ENCODE assay signal across 18 mouse cellular contexts in genomic region chr11:65050819-65051218, GRCm38 (mm10).
DNase-seq lines count a peak whose midpoint lies in the region; ATAC-seq and TF ChIP-seq lines count a peak whose summit lies in the region.
"Had no signal": no experiment of that assay in that cellular context is flagged by ENCODE, and none has a peak within 500 bp of the region (broad histone marks: within the 10 kb centered on the region; RNA-seq: fewer than 3 reads in every experiment).

No protein-coding gene starts in this region.

- no peaks in the 10 kb centered on the region for H3K4me1 ChIP-seq in lung, embryonic 14.5 days (ENCODE audit: insufficient read depth)
- no peaks in the 10 kb centered on the region for H3K4me1 ChIP-seq in lung, embryonic 16.5 days (replicated peaks; ENCODE audit: control insufficient read depth, insufficient read depth, low read length)
- H3K4me1 ChIP-seq in lung, postnatal 0 days (ENCODE audit: insufficient read depth, low read depth, low read length) = no peaks in the 10 kb centered on the region

- no peak for TF ChIP-seq CTCF in lung, embryonic 14.5 days (IDR thresholded peaks at IDR 0.05; ENCODE audit: low read depth)
- no peak for TF ChIP-seq CTCF in lung, postnatal 0 days (IDR thresholded peaks at IDR 0.05)

- no peak overlapping the region for H3K9ac ChIP-seq in lung, embryonic 14.5 days
- no peak overlapping the region for H3K9ac ChIP-seq in lung, embryonic 16.5 days (ENCODE audit: low read length)
- no peak overlapping the region for H3K9ac ChIP-seq in lung, postnatal 0 days (replicated peaks; ENCODE audit: low read depth)

- H3K27ac ChIP-seq in lung, embryonic 14.5 days (ENCODE audit: low read depth) = no peak overlapping the region
- no peak overlapping the region for H3K27ac ChIP-seq in lung, embryonic 16.5 days (ENCODE audit: low read length)
- H3K27ac ChIP-seq in lung, postnatal 0 days (ENCODE audit: low read length) = no peak overlapping the region

- H3K4me2 ChIP-seq in lung, embryonic 14.5 days = no peak overlapping the region
- no peak overlapping the region for H3K4me2 ChIP-seq in lung, embryonic 16.5 days (ENCODE audit: low read depth, low read length)
- no peak overlapping the region for H3K4me2 ChIP-seq in lung, postnatal 0 days (replicated peaks; ENCODE audit: low read depth, low read length)

- no peaks in the 10 kb centered on the region for H3K36me3 ChIP-seq in lung, embryonic 14.5 days (ENCODE audit: insufficient read depth)
- H3K36me3 ChIP-seq in lung, embryonic 16.5 days (ENCODE audit: control insufficient read depth, insufficient read depth, low read length) = no peaks in the 10 kb centered on the region
- H3K36me3 ChIP-seq in lung, postnatal 0 days (ENCODE audit: insufficient read depth, low read length) = no peaks in the 10 kb centered on the region
- H3K36me3 ChIP-seq: G1E had no signal

- H3K4me3 ChIP-seq in lung, embryonic 14.5 days (ENCODE audit: low read depth, low read length) = no peak overlapping the region
- no peak overlapping the region for H3K4me3 ChIP-seq in lung, embryonic 16.5 days (ENCODE audit: low read length)
- no peak overlapping the region for H3K4me3 ChIP-seq in lung, postnatal 0 days (ENCODE audit: low read depth, low read length)

- TF ChIP-seq EP300 in lung, postnatal 0 days (IDR thresholded peaks at IDR 0.05) = no peak

- DNase-seq in lung, embryonic 14.5 days = peak; percentile 32
- no peak for DNase-seq in lung, postnatal 10 days
- no peak for DNase-seq in lung, postnatal 0 days (ENCODE audit: low spot score)
- DNase-seq: adrenal gland, adult 2 months; adrenal gland, adult 8-10 months; adrenal gland, postnatal 10 days; adrenal gland, postnatal 14 days; adrenal gland, postnatal 25 days; adrenal gland, postnatal 36 days; B cell, adult 2 months; cerebellum, adult 11 months; cerebellum, adult 18-20 months had no signal

- peak; percentile 66; the same call in 1 of the 2 replicates for ATAC-seq in lung, embryonic 14.5 days (ENCODE audit: insufficient read depth)
- peak; percentile 76; the same call in 1 of the 2 replicates for ATAC-seq in lung, embryonic 16.5 days (ENCODE audit: low read depth)
- no peak for ATAC-seq in lung, postnatal 0 days
- ATAC-seq: activated CD4-positive, CD25-positive, alpha-beta regulatory T cell, adult 4 months; CD4-positive, CD25-positive, alpha-beta regulatory T cell, adult 4 months; Patski had no signal

- WGBS in lung, embryonic 14.5 days = 50% methylated on average over 5 of the region's 5 CpGs
- WGBS in lung, embryonic 16.5 days = 52% methylated on average over 5 of the region's 5 CpGs
- WGBS in lung, postnatal 0 days = 66% methylated on average over 5 of the region's 5 CpGs

- no peaks in the 10 kb centered on the region for H3K9me3 ChIP-seq in lung, embryonic 14.5 days (ENCODE audit: low read depth, low read length)
- no peaks in the 10 kb centered on the region for H3K9me3 ChIP-seq in lung, embryonic 16.5 days (ENCODE audit: control insufficient read depth, low read length)
- H3K9me3 ChIP-seq in lung, postnatal 0 days (ENCODE audit: low read length) = no peaks in the 10 kb centered on the region
- H3K9me3 ChIP-seq: G1E had no signal

- no peaks in the 10 kb centered on the region for H3K27me3 ChIP-seq in lung, embryonic 14.5 days (ENCODE audit: insufficient read depth, low read length)
- no peaks in the 10 kb centered on the region for H3K27me3 ChIP-seq in lung, embryonic 16.5 days (ENCODE audit: control insufficient read depth, insufficient read depth, low read depth, low read length)
- no peaks in the 10 kb centered on the region for H3K27me3 ChIP-seq in lung, postnatal 0 days (replicated peaks; ENCODE audit: insufficient read depth, low read length)
- H3K27me3 ChIP-seq: CH12.LX, Patski had no signal
